Mouse (Mus musculus): ENCODE data around the gene Grin2d.

GRCm38 (mm10) chr7:45902481-45903002 lies 24.4 kb upstream of the Grin2d start:
- TF ChIP-seq CTCF (IDR thresholded peaks at IDR 0.05; ENCODE audit: control insufficient read depth, insufficient read depth, insufficient read length) (no peak), MAX (IDR thresholded peaks at IDR 0.05) (no peak), FOSL1 (IDR thresholded peaks at IDR 0.05; ENCODE audit: insufficient read depth, low read length, poor library complexity, severe bottlenecking) (no peak)

Data from C2C12 (cell line).